Mouse (Mus musculus) neural tube, embryonic 15.5 days (tissue): ENCODE results near the gene Islr. TPM values are rescaled to one million over a fixed set of nuclear protein-coding genes. Genes with fewer than 3 reads are reported as not detected.

ENCODE experiments used
- ATAC-seq: fragments of 200-750 bp; cut with Nextera tagmentation; 2 replicates; pipeline ENCODE4 v1.8.0; 2017; ENCODE audit warnings: mild to moderate bottlenecking, moderate TSS enrichment, moderate library complexity; ENCODE audit not compliant: low FRiP score
- H3K27ac ChIP-seq: fragments of 300-500 bp; sonication (generic); replicated peaks from 2 replicates; pipeline ENCODE4 v1.5.1; 2015; ENCODE audit warnings: mild to moderate bottlenecking, inconsistent platforms
- H3K27me3 ChIP-seq: fragments of 300-500 bp; sonication (generic); replicated peaks from 2 replicates; pipeline ENCODE4 v1.6.1; 2015; ENCODE audit warnings: inconsistent platforms
- H3K36me3 ChIP-seq: fragments of 300-500 bp; sonication (generic); 2 replicates; pipeline ENCODE4 v1.6.1; 2015; ENCODE audit warnings: inconsistent platforms
- H3K4me1 ChIP-seq: fragments of 300-500 bp; sonication (generic); 2 replicates; pipeline ENCODE4 v1.6.1; 2015; ENCODE audit warnings: inconsistent platforms
- H3K4me2 ChIP-seq: fragments of 300-500 bp; sonication (generic); 2 replicates; pipeline ENCODE4 v1.6.1; 2015; ENCODE audit warnings: inconsistent platforms, mild to moderate bottlenecking, moderate library complexity
- H3K4me3 ChIP-seq: fragments of 300-500 bp; sonication (generic); replicated peaks from 2 replicates; pipeline ENCODE4 v1.5.1; 2015; ENCODE audit warnings: mild to moderate bottlenecking, inconsistent platforms
- H3K9ac ChIP-seq: fragments of 300-500 bp; sonication (generic); replicated peaks from 2 replicates; pipeline ENCODE4 v1.6.1; 2015; ENCODE audit warnings: mild to moderate bottlenecking, inconsistent platforms
- H3K9me3 ChIP-seq: fragments of 300-500 bp; sonication (generic); replicated peaks from 2 replicates; pipeline ENCODE4 v1.6.1; 2016; ENCODE audit warnings: inconsistent platforms
- WGBS: fragments of 180-500 bp; shearing (Covaris S2); methylation state at CpG from one replicate; pipeline ENCODE4 v1.1.7; 2015; ENCODE audit warnings: mixed read lengths; 5-methylcytosine and 5-hydroxymethylcytosine counted together
- polyA plus RNA-seq: library from polyadenylated mRNA; unstranded; fragments of >200 nt; fragmentation: Nextera tagmentation; extraction: Ambion mirVana; gene quantifications from 2 replicates; pipeline ENCODE4 v1.2.1, GENCODE M21; 2015

The Islr gene
- polyA plus RNA-seq, 1 experiment from 2014 or later: 52.3 TPM

- no peaks in the 10 kb centered on the region for H3K36me3 ChIP-seq
- no peak for ATAC-seq
- peaks cover 78% of the 10 kb centered on the region for H3K4me1 ChIP-seq
- peak overlapping the region; percentile 33 for H3K4me3 ChIP-seq
- H3K4me2 ChIP-seq: peak overlapping the region; percentile 59
- H3K9me3 ChIP-seq: no peaks in the 10 kb centered on the region
- WGBS: 9% methylated on average over 11 of the region's 11 CpGs
- H3K27ac ChIP-seq: peak overlapping the region; percentile 54; the same call in 1 of the 2 replicates
- peaks cover 91% of the 10 kb centered on the region for H3K27me3 ChIP-seq
- 0 out of 2 replicates have a peak overlapping the region, but pooled peaks have one; percentile 14 for H3K9ac ChIP-seq
These were observed 3.6 kb downstream of the Islr start for GRCm38 (mm10) chr9:58200270-58201090.

DNA sequence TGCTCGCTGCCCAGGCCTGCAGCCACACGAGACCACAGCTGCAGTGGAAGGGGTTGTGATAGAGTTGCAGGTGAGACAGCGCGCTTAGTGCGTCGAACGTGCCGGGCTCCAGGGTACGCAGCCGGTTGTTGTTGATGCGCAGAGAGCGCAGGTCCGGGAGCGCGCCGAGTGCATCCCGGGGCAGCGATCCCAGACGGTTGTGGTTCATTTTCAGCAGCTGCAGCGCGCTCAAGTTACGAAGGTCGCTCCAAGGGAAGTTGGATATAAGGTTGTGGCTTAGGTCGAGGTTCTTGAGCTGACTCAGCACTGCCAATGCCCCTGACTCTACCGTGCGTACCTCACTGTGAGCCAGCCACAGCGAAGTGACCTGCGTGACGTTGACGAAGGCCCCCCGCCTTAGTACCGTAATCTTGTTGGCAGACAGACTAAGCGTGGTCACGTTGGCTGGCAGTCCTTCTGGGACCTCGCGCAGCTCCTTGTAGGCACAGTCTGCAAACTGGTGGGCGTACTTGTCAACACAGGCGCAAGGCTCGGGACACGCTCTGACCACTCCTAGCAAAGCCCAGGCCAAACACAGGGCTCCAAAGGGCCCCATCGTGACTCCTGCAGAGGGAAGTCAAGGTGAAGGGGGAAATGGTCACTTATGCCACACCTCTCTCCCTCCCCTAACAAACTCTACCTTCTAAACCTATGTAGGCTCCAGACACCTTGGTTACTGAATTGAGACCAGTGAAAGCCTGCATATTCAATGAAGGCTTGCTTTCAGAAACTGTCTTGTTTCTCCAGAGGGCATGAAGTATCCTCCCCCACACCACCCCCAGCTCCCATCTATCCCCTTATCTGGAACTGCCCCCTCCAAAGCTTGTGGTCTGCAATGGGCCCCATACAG lies 4.5 kb downstream of the Islr start:
- ATAC-seq: no peak
- Histone ChIP-seq H3K4me2 (peak overlapping the region; percentile 59), H3K9ac (peak overlapping the region; percentile 14; the same call in 1 of the 2 replicates), H3K9me3 (no peaks in the 10 kb centered on the region), H3K36me3 (no peaks in the 10 kb centered on the region), H3K27ac (0 out of 2 replicates have a peak overlapping the region, but pooled peaks have one; percentile 9), H3K27me3 (peaks cover 91% of the 10 kb centered on the region), H3K4me3 (peak overlapping the region; percentile 33), H3K4me1 (peaks cover 76% of the 10 kb centered on the region)
- WGBS: 2% methylated on average over 41 of the region's 41 CpGs

DNA sequence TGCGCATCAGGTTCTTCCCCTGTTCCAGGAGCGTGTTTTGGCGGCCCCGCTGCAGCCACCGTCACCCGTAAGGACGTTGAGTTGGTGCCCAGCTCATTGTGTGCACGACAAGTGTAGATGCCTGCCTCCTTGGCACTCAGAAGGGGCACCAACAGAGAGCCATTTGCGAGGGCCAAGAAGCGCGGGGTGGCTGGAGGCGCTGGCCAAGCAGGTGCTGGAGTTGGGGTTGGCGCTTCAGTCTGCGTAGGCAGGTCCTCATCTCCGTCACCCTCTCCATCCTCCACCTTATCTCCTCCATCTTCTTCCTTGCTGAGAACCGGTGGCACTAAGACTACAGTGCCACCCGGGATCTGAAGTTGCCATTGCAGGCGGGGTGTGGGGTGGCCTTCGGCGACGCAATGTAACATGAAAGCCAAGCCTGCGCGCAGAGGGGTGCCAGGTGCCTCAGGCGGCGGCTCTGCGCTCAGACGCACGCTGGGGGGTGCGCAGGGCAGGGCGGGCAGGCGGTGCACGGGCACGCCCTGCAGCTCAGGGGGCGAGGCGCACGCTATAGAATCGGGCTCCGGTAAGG lies 5.2 kb downstream of the Islr start:
- Histone ChIP-seq H3K4me3 (peak overlapping the region; percentile 33), H3K4me2 (peak overlapping the region; percentile 59), H3K36me3 (no peaks in the 10 kb centered on the region), H3K27me3 (peaks cover 94% of the 10 kb centered on the region), H3K27ac (no peak overlapping the region), H3K4me1 (peaks cover 71% of the 10 kb centered on the region), H3K9ac (0 out of 2 replicates have a peak overlapping the region, but pooled peaks have one; percentile 26), H3K9me3 (no peaks in the 10 kb centered on the region)
- WGBS: 1% methylated on average over 38 of the region's 38 CpGs
- no peak for ATAC-seq

GRCm38 (mm10) chr9:58197781-58198701 lies 6.1 kb downstream of the Islr start:
- no peak for ATAC-seq
- Histone ChIP-seq H3K4me3 (peak overlapping the region; percentile 33), H3K4me1 (peaks cover 63% of the 10 kb centered on the region), H3K27ac (no peak overlapping the region), H3K27me3 (peaks cover 91% of the 10 kb centered on the region), H3K9me3 (no peaks in the 10 kb centered on the region), H3K36me3 (no peaks in the 10 kb centered on the region), H3K9ac (peak overlapping the region; percentile 26), H3K4me2 (peak overlapping the region; percentile 59)
- 1% methylated on average over 58 of the region's 58 CpGs for WGBS

GRCm38 (mm10) chr9:58196610-58197567 lies 7.2 kb downstream of the Islr start:
- peaks cover 80% of the 10 kb centered on the region for H3K27me3 ChIP-seq

GRCm38 (mm10) chr9:58196141-58196540 lies 8.0 kb downstream of the Islr start:
- Histone ChIP-seq H3K27me3 (peaks cover 72% of the 10 kb centered on the region), H3K9ac (no peak overlapping the region), H3K9me3 (no peaks in the 10 kb centered on the region), H3K4me3 (peak overlapping the region; percentile 33; the same call in 1 of the 2 replicates), H3K4me1 (peaks cover 45% of the 10 kb centered on the region), H3K27ac (no peak overlapping the region), H3K36me3 (no peaks in the 10 kb centered on the region), H3K4me2 (peak overlapping the region; percentile 59)
- WGBS: 4% methylated on average over 14 of the region's 14 CpGs
- ATAC-seq: no peak

More at GRCm38 (mm10) chr9:58196610-58197567, 7.2 kb downstream of the Islr start:
- no peaks in the 10 kb centered on the region for H3K36me3 ChIP-seq
- 3% methylated on average over 46 of the region's 46 CpGs for WGBS
- no peak overlapping the region for H3K27ac ChIP-seq
- peaks cover 52% of the 10 kb centered on the region for H3K4me1 ChIP-seq
- peak overlapping the region; percentile 33 for H3K4me3 ChIP-seq
- ATAC-seq: no peak
- peak overlapping the region; percentile 59 for H3K4me2 ChIP-seq
- H3K9me3 ChIP-seq: no peaks in the 10 kb centered on the region
- peak overlapping the region; percentile 26; the same call in 1 of the 2 replicates for H3K9ac ChIP-seq

DNA sequence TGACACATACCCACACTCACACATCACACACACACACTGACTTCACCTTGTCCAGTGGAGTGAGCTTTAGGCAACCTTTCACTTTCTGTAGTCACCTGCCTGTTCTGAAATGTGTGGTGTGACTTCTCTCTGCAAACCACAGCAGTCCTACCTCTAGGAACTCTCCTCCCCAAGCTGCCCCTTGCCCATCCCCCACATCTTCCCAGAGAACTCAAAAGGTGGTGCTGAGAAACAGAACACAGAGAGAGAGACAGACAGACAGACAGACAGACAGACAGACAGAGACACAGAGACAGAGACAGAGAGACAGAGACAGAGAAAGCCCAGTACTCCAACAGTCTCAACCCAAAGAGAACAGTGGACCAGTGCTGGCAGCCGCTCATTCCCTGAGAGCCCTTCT lies 8.4 kb downstream of the Islr start:
- Histone ChIP-seq H3K4me1 (peaks cover 43% of the 10 kb centered on the region), H3K4me3 (peak overlapping the region; percentile 33; the same call in 1 of the 2 replicates), H3K9ac (no peak overlapping the region), H3K27ac (no peak overlapping the region), H3K27me3 (peaks cover 68% of the 10 kb centered on the region), H3K36me3 (no peaks in the 10 kb centered on the region), H3K9me3 (no peaks in the 10 kb centered on the region), H3K4me2 (peak overlapping the region; percentile 59)
- WGBS: 13% methylated on average over 1 of the region's 1 CpGs
- ATAC-seq: no peak

- 69% methylated on average over 9 of the region's 9 CpGs for WGBS
- Histone ChIP-seq H3K27ac (no peak overlapping the region), H3K4me2 (no peak overlapping the region)
These were observed 9.9 kb downstream of the Islr start for GRCm38 (mm10) chr9:58194222-58194621.

GRCm38 (mm10) chr9:58184456-58184855 lies 19.6 kb downstream of the Islr start:
- 81% methylated on average over 6 of the region's 6 CpGs for WGBS
- no peaks in the 10 kb centered on the region for H3K36me3 ChIP-seq
- H3K4me3 ChIP-seq: no peak overlapping the region
- no peaks in the 10 kb centered on the region for H3K4me1 ChIP-seq
- no peak for ATAC-seq
- H3K9me3 ChIP-seq: no peaks in the 10 kb centered on the region
- no peak overlapping the region for H3K4me2 ChIP-seq
- no peak overlapping the region for H3K27ac ChIP-seq
- H3K9ac ChIP-seq: no peak overlapping the region
- H3K27me3 ChIP-seq: no peaks in the 10 kb centered on the region; the same call in 1 of the 2 replicates

More at GRCm38 (mm10) chr9:58194222-58194621, 9.9 kb downstream of the Islr start:
- no peak overlapping the region for H3K4me3 ChIP-seq
- H3K9me3 ChIP-seq: no peaks in the 10 kb centered on the region
- ATAC-seq: no peak
- peaks cover 53% of the 10 kb centered on the region for H3K27me3 ChIP-seq
- no peaks in the 10 kb centered on the region for H3K36me3 ChIP-seq
- H3K9ac ChIP-seq: no peak overlapping the region
- H3K4me1 ChIP-seq: peaks cover 35% of the 10 kb centered on the region

DNA sequence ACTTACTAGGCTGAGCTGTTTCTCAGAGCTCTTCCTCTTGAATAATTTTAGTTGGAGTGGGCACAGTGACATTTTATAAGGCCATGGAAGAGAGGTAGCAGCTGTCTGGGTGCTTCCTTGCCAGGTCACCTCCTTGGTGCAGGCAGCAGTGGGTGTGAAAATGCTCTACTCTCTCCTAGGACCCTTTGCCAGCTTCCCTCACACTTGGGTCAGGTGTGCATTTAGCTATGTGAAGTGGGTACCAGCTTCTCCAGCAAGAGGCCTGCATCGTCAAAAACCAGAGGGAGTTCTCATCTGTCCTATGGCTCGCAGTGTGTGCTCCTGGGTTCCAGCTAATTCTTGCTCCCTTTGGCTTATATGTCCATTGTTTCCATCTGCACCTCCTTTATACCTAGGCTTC lies 24.7 kb downstream of the Islr start:
- H3K36me3 ChIP-seq: no peaks in the 10 kb centered on the region
- no peak for ATAC-seq
- no peaks in the 10 kb centered on the region for H3K27me3 ChIP-seq
- no peak overlapping the region for H3K4me3 ChIP-seq
- H3K9ac ChIP-seq: no peak overlapping the region
- H3K4me1 ChIP-seq: 0 out of 2 replicates have a peak, but pooled peaks cover 6% of the 10 kb centered on the region
- H3K4me2 ChIP-seq: no peak overlapping the region
- no peaks in the 10 kb centered on the region for H3K9me3 ChIP-seq
- no peak overlapping the region for H3K27ac ChIP-seq
- 90% methylated on average over 2 of the region's 2 CpGs for WGBS
